Mouse (Mus musculus) limb, embryonic 12.5 days (tissue): ENCODE results near the gene Wdtc1. TPM values are rescaled to one million over a fixed set of nuclear protein-coding genes. Genes with fewer than 3 reads are reported as not detected.

Experiments used
- ATAC-seq: fragments of 200-750 bp; cut with Nextera tagmentation; 2 replicates; pipeline ENCODE4 v1.8.0; 2017; ENCODE audit warnings: low read depth, moderate TSS enrichment; ENCODE audit not compliant: insufficient number of reproducible peaks, insufficient read depth, low FRiP score, low TSS enrichment
- H3K27ac ChIP-seq: fragments of 300-500 bp; sonication (generic); 2 replicates; pipeline ENCODE4 v1.5.1; 2016; ENCODE audit warnings: mild to moderate bottlenecking, moderate library complexity
- H3K27me3 ChIP-seq: fragments of 300-500 bp; sonication (generic); 2 replicates; pipeline ENCODE4 v1.6.1; 2016; ENCODE audit warnings: mild to moderate bottlenecking, moderate library complexity
- H3K36me3 ChIP-seq: fragments of 300-500 bp; sonication (generic); 2 replicates; pipeline ENCODE4 v1.6.1; 2016; ENCODE audit warnings: mild to moderate bottlenecking, moderate library complexity
- H3K4me1 ChIP-seq: fragments of 300-500 bp; sonication (generic); replicated peaks from 2 replicates; pipeline ENCODE4 v1.6.1; 2016
- H3K4me2 ChIP-seq: fragments of 300-500 bp; sonication (generic); 2 replicates; pipeline ENCODE4 v1.6.1; 2016; ENCODE audit warnings: mild to moderate bottlenecking, moderate library complexity
- H3K4me3 ChIP-seq: fragments of 300-500 bp; sonication (generic); replicated peaks from 2 replicates; pipeline ENCODE4 v1.5.1; 2016; ENCODE audit warnings: mild to moderate bottlenecking
- H3K9ac ChIP-seq: fragments of 300-500 bp; sonication (generic); replicated peaks from 2 replicates; pipeline ENCODE4 v1.6.1; 2016; ENCODE audit warnings: mild to moderate bottlenecking, moderate library complexity
- H3K9me3 ChIP-seq: fragments of 300-500 bp; sonication (generic); 2 replicates; pipeline ENCODE4 v1.6.1; 2016; ENCODE audit warnings: mild to moderate bottlenecking, moderate library complexity
- WGBS: fragments of 180-500 bp; shearing (Covaris S2); methylation state at CpG from one replicate; pipeline ENCODE4 v1.1.7; 2016; 5-methylcytosine and 5-hydroxymethylcytosine counted together
- polyA plus RNA-seq: library from polyadenylated mRNA; unstranded; fragments of >200 nt; fragmentation: Nextera tagmentation; extraction: Ambion mirVana; gene quantifications from 2 replicates; pipeline ENCODE4 v1.2.1, GENCODE M21; 2016

Wdtc1 gene
- 12.2 and 17.6 TPM in 2 replicates for polyA plus RNA-seq

GRCm38 (mm10) chr4:133353367-133354365 is at the start of gene Wdtc1:
Gene Wdtc1 (minus strand): TSS chr4:133353481.
- 91% methylated on average over 23 of the region's 23 CpGs for WGBS
- Histone ChIP-seq H3K9ac (no peak within 1 kb of the TSS), H3K9me3 (no peaks in the 10 kb centered on the region), H3K27ac (no peak within 1 kb of the TSS), H3K4me2 (no peak within 1 kb of the TSS), H3K27me3 (no peaks in the 10 kb centered on the region), H3K4me3 (no peak within 1 kb of the TSS), H3K36me3 (no peaks in the 10 kb centered on the region), H3K4me1 (no peaks in the 10 kb centered on the region)
- ATAC-seq, result no peak

DNA sequence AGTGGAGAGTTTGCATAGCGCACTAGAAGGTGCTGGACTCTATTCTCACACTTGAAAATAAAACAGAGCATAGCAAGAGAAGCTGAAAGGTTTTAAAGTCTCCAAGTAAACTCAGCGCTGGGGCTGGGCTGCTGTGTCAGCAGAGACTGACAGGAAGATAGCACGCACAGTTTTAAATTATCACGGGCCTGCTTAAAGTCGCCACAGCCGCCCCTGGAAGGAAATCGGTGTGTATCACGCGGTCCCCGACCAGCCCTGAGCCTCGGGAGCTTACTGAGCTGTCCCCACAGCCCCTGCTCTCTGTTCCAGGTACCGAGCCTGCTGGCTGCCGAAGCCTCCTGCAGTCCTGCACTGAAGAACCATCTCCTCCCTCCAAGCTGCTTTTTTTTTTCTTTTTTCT is 48.7 kb upstream of the Wdtc1 start:
- peaks cover 4% of the 10 kb centered on the region; the same call in 1 of the 2 replicates for H3K36me3 ChIP-seq
- no peak overlapping the region for H3K4me2 ChIP-seq
- H3K9ac ChIP-seq, result no peak overlapping the region
- peaks cover 22% of the 10 kb centered on the region for H3K4me1 ChIP-seq
- H3K27me3 ChIP-seq, result no peaks in the 10 kb centered on the region
- no peak overlapping the region for H3K4me3 ChIP-seq
- H3K27ac ChIP-seq, result no peak overlapping the region
- H3K9me3 ChIP-seq, result no peaks in the 10 kb centered on the region
- 64% methylated on average over 13 of the region's 13 CpGs for WGBS
- no peak for ATAC-seq

- H3K4me1 ChIP-seq, result peaks cover 30% of the 10 kb centered on the region
- no peak overlapping the region; the same call in 1 of the 2 replicates for H3K27ac ChIP-seq
- no peaks in the 10 kb centered on the region for H3K27me3 ChIP-seq
- ATAC-seq, result no peak; the same call in 1 of the 2 replicates
- no peak overlapping the region for H3K9ac ChIP-seq
- no peaks in the 10 kb centered on the region for H3K36me3 ChIP-seq
- no peak overlapping the region for H3K4me3 ChIP-seq
- no peak overlapping the region for H3K4me2 ChIP-seq
- H3K9me3 ChIP-seq, result no peaks in the 10 kb centered on the region
- 31% methylated on average over 7 of the region's 7 CpGs for WGBS
Measured at GRCm38 (mm10) chr4:133400098-133400497, 46.8 kb upstream of the Wdtc1 start.

- no peak for ATAC-seq
- Histone ChIP-seq H3K9me3 (no peaks in the 10 kb centered on the region), H3K4me2 (no peak overlapping the region), H3K27me3 (no peaks in the 10 kb centered on the region), H3K9ac (peak overlapping the region; percentile 32; the same call in 1 of the 2 replicates), H3K4me3 (no peak overlapping the region), H3K4me1 (peaks cover 35% of the 10 kb centered on the region), H3K27ac (no peak overlapping the region), H3K36me3 (no peaks in the 10 kb centered on the region)
- WGBS, result 82% methylated on average over 6 of the region's 6 CpGs
Measured at GRCm38 (mm10) chr4:133399509-133399908, 46.2 kb upstream of the Wdtc1 start.

DNA sequence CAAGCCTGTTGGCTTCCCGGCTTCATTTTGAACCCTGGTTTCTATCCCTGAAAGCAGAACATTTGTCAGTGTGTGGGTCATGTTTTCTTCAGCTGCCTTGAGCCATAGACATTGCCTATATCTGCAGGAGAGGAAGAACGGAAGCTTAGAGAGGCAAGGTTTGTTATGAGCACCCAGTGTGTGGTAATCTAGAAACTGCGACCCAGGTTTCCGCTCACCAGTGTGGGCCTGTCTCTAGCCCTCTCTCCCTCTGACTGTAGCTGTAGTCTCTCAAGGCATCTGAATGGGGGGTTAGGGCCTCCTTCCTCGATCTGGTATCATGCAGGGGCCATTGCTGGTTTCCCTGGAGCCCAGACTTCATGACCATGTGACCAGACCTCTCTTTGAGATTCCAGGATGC is 45.3 kb upstream of the Wdtc1 start:
- Histone ChIP-seq H3K36me3 (no peaks in the 10 kb centered on the region), H3K4me1 (peaks cover 39% of the 10 kb centered on the region), H3K27ac (no peak overlapping the region), H3K9me3 (no peaks in the 10 kb centered on the region), H3K4me3 (no peak overlapping the region), H3K4me2 (no peak overlapping the region), H3K27me3 (no peaks in the 10 kb centered on the region), H3K9ac (0 out of 2 replicates have a peak overlapping the region, but pooled peaks have one; percentile 19)
- ATAC-seq, result no peak
- 81% methylated on average over 5 of the region's 5 CpGs for WGBS

GRCm38 (mm10) chr4:133397961-133398360 is 44.7 kb upstream of the Wdtc1 start:
- WGBS, result 83% methylated on average over 8 of the region's 8 CpGs
- Histone ChIP-seq H3K27me3 (no peaks in the 10 kb centered on the region), H3K4me1 (peaks cover 39% of the 10 kb centered on the region), H3K9me3 (no peaks in the 10 kb centered on the region), H3K9ac (no peak overlapping the region), H3K4me2 (no peak overlapping the region), H3K27ac (no peak overlapping the region), H3K4me3 (no peak overlapping the region), H3K36me3 (no peaks in the 10 kb centered on the region)
- ATAC-seq, result no peak

GRCm38 (mm10) chr4:133397299-133397698 is 44.0 kb upstream of the Wdtc1 start:
- H3K4me2 ChIP-seq, result no peak overlapping the region
- 62% methylated on average over 5 of the region's 5 CpGs for WGBS
- peaks cover 39% of the 10 kb centered on the region for H3K4me1 ChIP-seq
- H3K27me3 ChIP-seq, result no peaks in the 10 kb centered on the region
- no peak overlapping the region for H3K9ac ChIP-seq
- no peak for ATAC-seq
- no peaks in the 10 kb centered on the region for H3K9me3 ChIP-seq
- no peaks in the 10 kb centered on the region for H3K36me3 ChIP-seq
- no peak overlapping the region for H3K27ac ChIP-seq
- no peak overlapping the region for H3K4me3 ChIP-seq

DNA sequence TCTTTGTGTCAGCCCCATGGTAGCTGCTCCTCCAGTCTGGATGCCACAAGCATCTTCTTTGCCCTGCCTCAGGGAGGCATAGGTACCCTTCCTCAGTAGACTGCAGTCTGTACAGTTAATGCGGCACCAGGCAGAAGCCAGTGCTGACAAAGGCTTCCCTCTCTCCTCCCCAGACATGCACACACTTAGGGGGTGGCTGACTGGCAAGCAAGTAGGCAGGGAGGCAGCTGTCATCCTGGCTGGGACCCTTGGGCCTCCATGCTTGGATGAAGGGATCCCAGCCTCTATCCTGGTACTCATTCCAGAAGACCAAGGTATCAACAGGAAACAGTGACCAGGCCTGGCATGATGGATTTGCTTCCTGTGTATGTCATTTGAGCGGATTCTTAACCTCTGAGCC is 42.8 kb upstream of the Wdtc1 start:
- H3K9me3 ChIP-seq, result no peaks in the 10 kb centered on the region
- no peaks in the 10 kb centered on the region for H3K36me3 ChIP-seq
- H3K27ac ChIP-seq, result peak overlapping the region; percentile 41
- no peaks in the 10 kb centered on the region for H3K27me3 ChIP-seq
- peaks cover 47% of the 10 kb centered on the region for H3K4me1 ChIP-seq
- no peak for ATAC-seq
- no peak overlapping the region for H3K4me2 ChIP-seq
- H3K9ac ChIP-seq, result peak overlapping the region; percentile 13; the same call in 1 of the 2 replicates
- H3K4me3 ChIP-seq, result no peak overlapping the region
- 64% methylated on average over 2 of the region's 2 CpGs for WGBS

DNA sequence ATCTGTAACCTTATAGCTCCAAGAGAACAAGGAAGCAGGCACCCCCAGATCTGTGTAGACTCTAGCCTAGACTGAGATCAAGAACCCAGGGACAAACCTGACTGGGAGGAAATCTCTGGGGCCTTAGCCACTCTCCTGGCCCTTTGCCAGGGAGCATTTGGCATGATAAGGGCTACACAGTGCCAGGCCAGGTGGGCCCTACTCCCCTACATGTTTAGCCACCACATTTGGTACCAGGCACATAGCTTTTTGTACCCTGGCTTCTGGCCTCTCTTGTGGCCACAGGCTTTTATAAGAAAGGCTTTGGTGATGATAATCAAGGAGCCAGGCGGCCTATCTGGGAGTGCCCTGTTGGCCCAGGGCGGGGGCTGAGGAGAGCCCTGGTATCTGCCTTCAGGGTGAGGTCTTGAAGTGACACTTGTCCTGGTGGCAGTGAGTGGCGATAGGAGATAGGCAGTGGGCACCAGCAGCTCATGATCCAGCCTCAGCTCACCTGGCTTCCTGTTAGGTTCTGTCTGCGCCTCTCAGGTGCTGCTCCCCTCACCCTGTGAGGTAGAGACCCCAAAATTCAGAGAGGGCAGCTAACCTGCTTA is 41.8 kb upstream of the Wdtc1 start:
- no peak overlapping the region; the same call in 1 of the 2 replicates for H3K9ac ChIP-seq
- no peak overlapping the region for H3K27ac ChIP-seq
- no peak overlapping the region for H3K4me3 ChIP-seq
- no peaks in the 10 kb centered on the region for H3K36me3 ChIP-seq
- no peak for ATAC-seq
- no peak overlapping the region for H3K4me2 ChIP-seq
- no peaks in the 10 kb centered on the region for H3K27me3 ChIP-seq
- 89% methylated on average over 4 of the region's 4 CpGs for WGBS
- H3K4me1 ChIP-seq, result peaks cover 46% of the 10 kb centered on the region
- no peaks in the 10 kb centered on the region for H3K9me3 ChIP-seq

GRCm38 (mm10) chr4:133391185-133392040 is 38.1 kb upstream of the Wdtc1 start:
- no peaks in the 10 kb centered on the region for H3K27me3 ChIP-seq
- peak overlapping the region; percentile 53; the same call in 1 of the 2 replicates for H3K27ac ChIP-seq
- no peaks in the 10 kb centered on the region for H3K9me3 ChIP-seq
- no peak for ATAC-seq
- no peak overlapping the region for H3K4me2 ChIP-seq
- 74% methylated on average over 18 of the region's 18 CpGs for WGBS
- no peak overlapping the region for H3K9ac ChIP-seq
- no peak overlapping the region for H3K4me3 ChIP-seq
- no peaks in the 10 kb centered on the region for H3K36me3 ChIP-seq
- peaks cover 34% of the 10 kb centered on the region for H3K4me1 ChIP-seq
